Mouse (Mus musculus): ENCODE results near the gene Slc25a21. TPM values are rescaled to one million over a fixed set of nuclear protein-coding genes. Genes with fewer than 3 reads are reported as not detected.

Gene Slc25a21
- polyA plus RNA-seq, 1 experiment from 2014 or later: 18.7 TPM

DNA sequence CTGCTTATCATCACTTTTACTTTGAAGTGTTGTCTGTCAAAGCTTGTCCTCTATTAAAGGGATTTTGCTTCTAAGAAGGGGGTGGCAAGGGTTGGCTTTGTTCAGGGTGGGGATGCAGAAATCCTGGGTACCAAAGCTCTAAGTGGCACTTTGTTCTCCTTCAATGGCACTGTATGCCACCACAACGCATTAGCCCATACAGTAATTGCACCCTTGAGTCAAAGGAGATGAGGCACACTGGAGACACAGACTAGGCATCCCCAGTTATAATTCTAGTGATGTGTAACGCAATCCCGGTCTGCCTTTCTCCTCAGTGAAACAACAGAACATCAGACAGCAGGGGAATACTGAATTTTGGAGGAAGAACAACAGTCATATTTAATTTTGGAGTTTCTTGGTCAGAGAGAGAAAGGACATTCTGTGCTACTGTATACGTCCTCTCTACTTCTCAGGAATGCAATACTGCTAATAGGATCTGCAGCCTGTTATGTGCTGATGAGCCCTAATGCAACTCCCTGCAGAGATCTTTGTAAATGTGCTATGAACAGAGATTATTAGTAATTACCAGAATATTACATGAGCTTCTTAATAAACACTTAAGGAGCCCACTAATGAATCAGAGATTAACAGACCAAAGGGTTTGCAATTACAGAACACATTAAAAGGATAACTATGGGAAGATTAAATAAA, 333.3 kb downstream of the Slc25a21 start:
- H3K36me3 ChIP-seq (ENCODE audit: control insufficient read depth, insufficient read depth): no peaks in the 10 kb centered on the region
- no peak overlapping the region for H3K4me3 ChIP-seq (ENCODE audit: low read depth, low read length)
- H3K4me2 ChIP-seq (ENCODE audit: low read depth, low read length): no peak overlapping the region
- H3K9me3 ChIP-seq (replicated peaks; ENCODE audit: control insufficient read depth, low read length): no peaks in the 10 kb centered on the region
- ATAC-seq (ENCODE audit: low read depth): no peak
- 77% methylated on average over 4 of the region's 4 CpGs for WGBS (ENCODE audit: insufficient replicate concordance)
- no peak overlapping the region for H3K9ac ChIP-seq (ENCODE audit: low read depth, low read length)
- no peaks in the 10 kb centered on the region for H3K4me1 ChIP-seq (ENCODE audit: control insufficient read depth, low read depth, low read length)
- H3K27ac ChIP-seq (ENCODE audit: low read length): no peak overlapping the region
- no peaks in the 10 kb centered on the region for H3K27me3 ChIP-seq (ENCODE audit: control insufficient read depth, insufficient read depth, low read depth, low read length)

DNA sequence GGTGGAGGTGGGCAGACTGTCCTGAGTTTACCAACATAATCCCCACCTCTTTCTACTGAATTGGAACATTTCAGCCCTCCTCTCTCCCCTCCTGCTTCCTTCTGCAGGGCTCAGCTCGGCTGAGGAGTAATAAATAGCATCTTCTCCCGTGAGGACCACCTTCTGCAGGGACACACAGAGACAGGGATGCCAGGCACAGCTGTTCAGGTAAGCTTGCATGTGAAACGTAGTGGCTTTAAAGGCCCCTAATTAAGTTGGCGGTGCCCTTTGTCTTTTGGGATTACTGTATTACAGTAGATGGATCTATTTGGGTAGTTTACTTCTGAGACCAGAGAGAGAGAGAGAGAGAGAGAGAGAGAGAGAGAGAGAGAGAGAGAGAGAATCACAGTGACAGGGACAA, 344.6 kb downstream of the Slc25a21 start:
- ATAC-seq (ENCODE audit: low read depth): no peak
- no peaks in the 10 kb centered on the region for H3K36me3 ChIP-seq (ENCODE audit: control insufficient read depth, insufficient read depth)
- no peak overlapping the region for H3K4me3 ChIP-seq (ENCODE audit: low read depth, low read length)
- H3K9ac ChIP-seq (ENCODE audit: low read depth, low read length): no peak overlapping the region
- no peak overlapping the region for H3K4me2 ChIP-seq (ENCODE audit: low read depth, low read length)
- H3K9me3 ChIP-seq (replicated peaks; ENCODE audit: control insufficient read depth, low read length): no peaks in the 10 kb centered on the region
- no peaks in the 10 kb centered on the region for H3K27me3 ChIP-seq (ENCODE audit: control insufficient read depth, insufficient read depth, low read depth, low read length)
- no peak overlapping the region for H3K27ac ChIP-seq (ENCODE audit: low read length)
- no peaks in the 10 kb centered on the region for H3K4me1 ChIP-seq (ENCODE audit: control insufficient read depth, low read depth, low read length)
- 54% methylated on average over 4 of the region's 4 CpGs for WGBS (ENCODE audit: insufficient replicate concordance)

DNA sequence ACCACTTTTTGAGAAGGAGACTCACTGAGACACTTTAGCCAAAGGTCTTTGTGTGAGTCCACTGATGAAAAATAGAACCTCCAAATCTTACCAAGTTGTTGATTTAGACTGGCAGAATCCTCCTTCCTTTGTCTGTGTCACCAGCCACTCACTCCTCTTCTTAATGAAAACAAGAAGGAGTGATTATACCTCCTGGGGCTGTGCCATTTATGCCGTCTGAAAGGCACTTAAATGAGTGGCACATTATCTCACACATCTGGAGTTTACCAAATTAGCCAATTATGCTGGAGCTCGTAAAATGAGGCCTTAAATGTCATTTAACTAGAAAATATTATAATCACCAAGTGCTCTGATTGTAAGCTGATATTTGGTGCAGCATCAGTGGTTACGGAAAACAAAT, 345.8 kb downstream of the Slc25a21 start:
- H3K4me1 ChIP-seq (ENCODE audit: control insufficient read depth, low read depth, low read length): no peaks in the 10 kb centered on the region
- H3K27me3 ChIP-seq (ENCODE audit: control insufficient read depth, insufficient read depth, low read depth, low read length): no peaks in the 10 kb centered on the region
- H3K27ac ChIP-seq (ENCODE audit: low read length): no peak overlapping the region
- 61% methylated on average over 3 of the region's 3 CpGs for WGBS (ENCODE audit: insufficient replicate concordance)
- no peak overlapping the region for H3K4me3 ChIP-seq (ENCODE audit: low read depth, low read length)
- H3K9me3 ChIP-seq (replicated peaks; ENCODE audit: control insufficient read depth, low read length): no peaks in the 10 kb centered on the region
- no peak overlapping the region for H3K4me2 ChIP-seq (ENCODE audit: low read depth, low read length)
- ATAC-seq (ENCODE audit: low read depth): no peak
- no peak overlapping the region for H3K9ac ChIP-seq (ENCODE audit: low read depth, low read length)
- no peaks in the 10 kb centered on the region for H3K36me3 ChIP-seq (ENCODE audit: control insufficient read depth, insufficient read depth)

DNA sequence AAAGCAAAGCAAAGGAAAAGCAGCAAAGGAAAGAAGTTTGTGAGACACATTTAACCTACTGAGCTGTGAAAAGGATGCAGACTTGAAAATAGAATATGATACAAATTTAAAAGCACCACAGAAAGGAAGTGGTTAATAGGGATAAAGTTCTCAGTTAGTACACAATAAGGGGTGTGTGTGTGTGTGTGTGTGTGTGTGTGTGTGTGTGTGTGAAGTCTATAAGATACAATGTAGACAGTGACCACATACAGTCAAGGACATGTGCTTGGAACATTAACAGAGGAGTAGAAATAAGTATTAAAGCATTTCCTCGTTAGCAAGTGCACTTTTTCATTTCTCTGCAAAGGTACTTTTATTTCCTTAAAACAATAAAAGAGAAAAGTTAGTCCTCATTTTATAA, 367.3 kb downstream of the Slc25a21 start:
- no peaks in the 10 kb centered on the region for H3K9me3 ChIP-seq (replicated peaks; ENCODE audit: control insufficient read depth, low read length)
- H3K27me3 ChIP-seq (ENCODE audit: control insufficient read depth, insufficient read depth, low read depth, low read length): no peaks in the 10 kb centered on the region
- no peaks in the 10 kb centered on the region for H3K36me3 ChIP-seq (ENCODE audit: control insufficient read depth, insufficient read depth)
- H3K4me3 ChIP-seq (ENCODE audit: low read depth, low read length): no peak overlapping the region
- no peak for ATAC-seq (ENCODE audit: low read depth)
- H3K9ac ChIP-seq (ENCODE audit: low read depth, low read length): no peak overlapping the region
- H3K4me2 ChIP-seq (ENCODE audit: low read depth, low read length): no peak overlapping the region
- WGBS (ENCODE audit: insufficient replicate concordance): 77% methylated on average over 1 of the region's 1 CpGs
- H3K27ac ChIP-seq (ENCODE audit: low read length): no peak overlapping the region
- H3K4me1 ChIP-seq (ENCODE audit: control insufficient read depth, low read depth, low read length): no peaks in the 10 kb centered on the region

DNA sequence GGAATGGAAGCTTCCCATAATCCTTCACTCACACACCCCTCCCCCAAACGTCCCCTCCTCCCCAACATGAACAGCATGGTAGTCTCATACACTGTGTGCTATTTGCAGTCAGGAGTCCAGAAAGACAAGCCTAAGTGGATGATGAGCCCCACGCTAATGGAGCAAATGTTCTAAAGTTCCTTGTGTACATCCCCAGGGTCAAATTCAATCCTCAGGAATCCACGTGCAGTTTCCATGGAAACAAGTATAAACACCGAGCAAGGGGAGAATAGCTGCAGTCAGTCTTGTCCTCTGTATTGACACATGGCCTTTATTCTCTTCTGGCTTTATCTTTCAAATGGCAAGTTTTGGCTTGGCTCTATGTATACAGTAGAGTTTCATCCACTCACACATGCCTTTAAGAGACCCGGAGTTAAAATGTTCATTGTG, 367.8 kb downstream of the Slc25a21 start:
- Histone ChIP-seq H3K9me3 (replicated peaks; ENCODE audit: control insufficient read depth, low read length) (no peaks in the 10 kb centered on the region), H3K27ac (ENCODE audit: low read length) (no peak overlapping the region), H3K27me3 (ENCODE audit: control insufficient read depth, insufficient read depth, low read depth, low read length) (no peaks in the 10 kb centered on the region), H3K4me1 (ENCODE audit: control insufficient read depth, low read depth, low read length) (no peaks in the 10 kb centered on the region), H3K4me3 (ENCODE audit: low read depth, low read length) (no peak overlapping the region), H3K36me3 (ENCODE audit: control insufficient read depth, insufficient read depth) (no peaks in the 10 kb centered on the region), H3K4me2 (ENCODE audit: low read depth, low read length) (no peak overlapping the region), H3K9ac (ENCODE audit: low read depth, low read length) (no peak overlapping the region)
- WGBS (ENCODE audit: insufficient replicate concordance): 49% methylated on average over 5 of the region's 5 CpGs
- no peak for ATAC-seq (ENCODE audit: low read depth)

DNA sequence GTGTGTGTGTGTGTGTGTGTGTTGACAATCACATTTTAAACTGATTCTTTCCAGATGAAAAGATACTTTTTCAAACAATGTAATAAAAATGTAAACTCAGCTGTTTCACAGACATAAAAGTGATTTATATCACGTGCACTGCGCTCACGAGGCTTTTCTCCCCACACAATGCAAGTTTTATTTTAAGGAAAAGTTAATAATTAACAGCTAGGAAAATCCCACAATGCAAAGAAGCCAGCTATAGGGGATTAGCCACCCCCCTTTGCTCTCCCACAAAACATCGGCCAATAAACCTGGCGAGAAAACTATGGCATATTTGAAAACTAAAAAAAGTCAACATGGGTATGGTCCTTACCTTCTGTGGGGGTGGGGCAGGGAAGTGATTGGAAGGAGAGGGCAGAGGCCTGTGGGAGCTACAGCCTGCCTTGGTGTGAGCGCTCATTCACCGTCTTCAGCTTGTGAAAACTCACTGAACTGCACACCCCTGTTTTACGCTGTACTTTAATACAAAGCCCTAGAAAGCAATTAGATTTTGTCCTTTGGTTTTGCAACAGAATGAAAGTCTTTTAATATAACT, 369.4 kb downstream of the Slc25a21 start:
- Histone ChIP-seq H3K27me3 (ENCODE audit: control insufficient read depth, insufficient read depth, low read depth, low read length) (no peaks in the 10 kb centered on the region), H3K9ac (ENCODE audit: low read depth, low read length) (no peak overlapping the region), H3K9me3 (replicated peaks; ENCODE audit: control insufficient read depth, low read length) (no peaks in the 10 kb centered on the region), H3K36me3 (ENCODE audit: control insufficient read depth, insufficient read depth) (no peaks in the 10 kb centered on the region), H3K4me3 (ENCODE audit: low read depth, low read length) (no peak overlapping the region), H3K4me2 (ENCODE audit: low read depth, low read length) (no peak overlapping the region), H3K27ac (ENCODE audit: low read length) (no peak overlapping the region), H3K4me1 (ENCODE audit: control insufficient read depth, low read depth, low read length) (no peaks in the 10 kb centered on the region)
- 77% methylated on average over 8 of the region's 8 CpGs for WGBS (ENCODE audit: insufficient replicate concordance)
- ATAC-seq (ENCODE audit: low read depth): no peak

DNA sequence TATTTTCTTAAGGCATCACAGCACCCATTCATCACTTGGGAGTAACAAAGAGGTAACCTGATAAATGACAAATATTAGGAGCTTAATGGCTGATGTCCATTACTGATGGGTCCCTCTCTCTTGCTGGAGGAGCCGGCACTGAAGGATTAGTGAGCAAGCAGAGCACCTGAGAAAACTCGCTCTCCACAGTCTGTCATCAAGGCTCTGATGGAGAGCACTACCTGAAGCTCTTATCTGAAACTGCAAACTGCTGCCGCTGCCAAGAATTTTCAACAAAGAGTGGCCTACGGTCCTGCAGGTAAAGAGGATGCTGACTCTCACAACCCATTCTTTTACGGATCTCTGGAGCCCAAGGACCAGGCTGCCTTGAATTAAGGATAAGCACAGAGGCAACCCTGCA, 372.6 kb downstream of the Slc25a21 start:
- Histone ChIP-seq H3K4me3 (ENCODE audit: low read depth, low read length) (no peak overlapping the region), H3K4me1 (ENCODE audit: control insufficient read depth, low read depth, low read length) (no peaks in the 10 kb centered on the region), H3K36me3 (ENCODE audit: control insufficient read depth, insufficient read depth) (no peaks in the 10 kb centered on the region), H3K9me3 (replicated peaks; ENCODE audit: control insufficient read depth, low read length) (no peaks in the 10 kb centered on the region), H3K27me3 (ENCODE audit: control insufficient read depth, insufficient read depth, low read depth, low read length) (no peaks in the 10 kb centered on the region), H3K27ac (ENCODE audit: low read length) (no peak overlapping the region), H3K4me2 (ENCODE audit: low read depth, low read length) (no peak overlapping the region), H3K9ac (ENCODE audit: low read depth, low read length) (no peak overlapping the region)
- no peak for ATAC-seq (ENCODE audit: low read depth)
- 58% methylated on average over 5 of the region's 5 CpGs for WGBS (ENCODE audit: insufficient replicate concordance)

DNA sequence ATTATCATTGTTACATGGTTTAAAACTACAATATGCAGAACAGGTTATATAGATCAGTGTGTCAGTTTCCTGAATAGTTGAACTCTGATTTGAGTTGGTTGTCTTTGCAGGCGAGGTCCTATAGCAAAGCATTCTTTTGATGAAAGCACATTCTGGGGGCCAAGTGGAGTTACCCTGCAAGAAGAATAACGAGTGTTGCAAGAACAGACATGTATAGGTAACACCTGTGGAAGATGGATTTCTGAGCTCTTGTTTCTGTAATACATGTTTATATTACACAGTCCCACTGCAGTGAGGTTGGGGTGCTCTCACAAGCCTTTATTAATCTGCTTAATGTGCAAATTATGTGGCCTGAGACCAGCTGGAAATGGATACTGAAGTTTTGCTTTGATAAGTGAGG, 375.1 kb downstream of the Slc25a21 start:
- no peak overlapping the region for H3K27ac ChIP-seq (ENCODE audit: low read length)
- no peaks in the 10 kb centered on the region for H3K36me3 ChIP-seq (ENCODE audit: control insufficient read depth, insufficient read depth)
- no peak for ATAC-seq (ENCODE audit: low read depth)
- H3K4me2 ChIP-seq (ENCODE audit: low read depth, low read length): no peak overlapping the region
- no peak overlapping the region for H3K4me3 ChIP-seq (ENCODE audit: low read depth, low read length)
- no peaks in the 10 kb centered on the region for H3K9me3 ChIP-seq (replicated peaks; ENCODE audit: control insufficient read depth, low read length)
- H3K9ac ChIP-seq (ENCODE audit: low read depth, low read length): no peak overlapping the region
- no peaks in the 10 kb centered on the region for H3K4me1 ChIP-seq (ENCODE audit: control insufficient read depth, low read depth, low read length)
- no peaks in the 10 kb centered on the region for H3K27me3 ChIP-seq (ENCODE audit: control insufficient read depth, insufficient read depth, low read depth, low read length)
- WGBS (ENCODE audit: insufficient replicate concordance): 44% methylated on average over 2 of the region's 2 CpGs

DNA sequence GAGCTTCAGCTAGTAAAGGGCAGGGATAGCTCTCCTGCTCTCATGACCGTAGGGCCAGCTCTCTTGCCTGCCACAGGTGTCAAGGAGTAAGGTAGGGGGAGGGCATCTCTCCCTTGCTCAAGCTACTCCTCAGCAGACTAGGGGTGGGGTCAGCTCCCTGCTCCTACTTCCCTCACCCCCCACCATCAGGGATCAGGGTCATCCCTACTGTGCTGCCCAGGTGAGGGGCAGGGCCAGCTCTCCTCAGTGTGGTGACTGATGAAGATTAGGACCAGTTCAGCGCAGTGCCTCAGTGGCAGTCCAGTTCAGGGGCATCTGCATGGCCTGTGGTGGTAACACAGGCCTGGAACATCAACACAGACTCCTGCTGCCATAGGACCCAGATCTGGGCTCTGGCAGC, 376.7 kb downstream of the Slc25a21 start:
- H3K4me3 ChIP-seq (ENCODE audit: low read depth, low read length): no peak overlapping the region
- H3K9me3 ChIP-seq (replicated peaks; ENCODE audit: control insufficient read depth, low read length): no peaks in the 10 kb centered on the region
- H3K27me3 ChIP-seq (ENCODE audit: control insufficient read depth, insufficient read depth, low read depth, low read length): no peaks in the 10 kb centered on the region
- no peaks in the 10 kb centered on the region for H3K4me1 ChIP-seq (ENCODE audit: control insufficient read depth, low read depth, low read length)
- no peak overlapping the region for H3K27ac ChIP-seq (ENCODE audit: low read length)
- 81% methylated on average over 2 of the region's 2 CpGs for WGBS (ENCODE audit: insufficient replicate concordance)
- no peak for ATAC-seq (ENCODE audit: low read depth)
- H3K4me2 ChIP-seq (ENCODE audit: low read depth, low read length): no peak overlapping the region
- no peak overlapping the region for H3K9ac ChIP-seq (ENCODE audit: low read depth, low read length)
- no peaks in the 10 kb centered on the region for H3K36me3 ChIP-seq (ENCODE audit: control insufficient read depth, insufficient read depth)
